In the genomic region with DNA sequence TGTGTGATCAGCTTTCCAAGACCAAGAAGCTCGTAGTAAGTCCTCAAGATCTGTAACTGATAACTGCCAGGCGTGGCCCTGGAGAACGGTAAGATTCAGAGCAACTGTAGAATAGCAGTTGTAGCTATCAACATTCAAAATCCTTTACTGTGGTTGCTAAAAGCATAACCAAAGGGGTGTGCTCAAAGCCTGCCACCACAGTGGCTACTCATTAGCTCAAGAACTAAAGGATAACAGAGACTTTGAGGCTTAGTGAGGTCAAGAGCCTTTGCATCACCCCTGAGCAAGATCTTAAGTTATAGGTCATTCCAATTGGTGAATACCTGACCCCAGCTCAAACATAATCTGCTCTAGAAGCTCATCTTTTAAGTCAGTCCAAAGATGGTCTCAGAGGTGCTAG, we compare ENCODE assay signal across 25 mouse cellular contexts.
"Had no signal": no experiment of that assay in that cellular context is flagged by ENCODE, and none has a peak within 500 bp of the region (broad histone marks: within the 10 kb centered on the region; RNA-seq: fewer than 3 reads in every experiment).

No protein-coding gene starts in this region.

- DNase-seq: gastrocnemius, adult 2 months; gastrocnemius, postnatal 10 days; gastrocnemius, postnatal 25 days; heart, adult 18-20 months; heart, postnatal 10 days; heart, postnatal 4 days; kidney, postnatal 25 days; kidney, postnatal 4 days; liver; liver, embryonic 13.5 days had no signal

- H3K36me3 ChIP-seq: heart, embryonic 12.5 days; hindbrain, embryonic 10.5 days; hindbrain, embryonic 12.5 days; hindbrain, embryonic 15.5 days; intestine, embryonic 15.5 days; limb, embryonic 10.5 days; limb, embryonic 12.5 days; liver, embryonic 13.5 days; liver, embryonic 15.5 days had no signal

- H3K27ac ChIP-seq: gastrocnemius, adult 2 months; heart, embryonic 10.5 days; hindbrain, embryonic 10.5 days; hindbrain, embryonic 12.5 days; hindbrain, embryonic 15.5 days; intestine, embryonic 15.5 days; kidney, postnatal 0 days; layer of hippocampus, adult 2 months; left cerebral cortex, adult 2 months; limb, embryonic 10.5 days; limb, embryonic 12.5 days; liver, embryonic 13.5 days; liver, embryonic 15.5 days had no signal

- H3K4me1 ChIP-seq: limb, embryonic 12.5 days; liver, embryonic 13.5 days had no signal

- H3K9ac ChIP-seq: heart, embryonic 12.5 days; hindbrain, embryonic 12.5 days; hindbrain, embryonic 15.5 days; intestine, embryonic 15.5 days; limb, embryonic 12.5 days; liver, embryonic 13.5 days; liver, embryonic 15.5 days had no signal

- H3K4me2 ChIP-seq: heart, embryonic 12.5 days; hindbrain, embryonic 12.5 days; hindbrain, embryonic 15.5 days; intestine, embryonic 15.5 days; limb, embryonic 12.5 days; liver, embryonic 11.5 days; liver, embryonic 13.5 days; liver, embryonic 15.5 days had no signal

- H3K4me3 ChIP-seq: gastrocnemius, adult 2 months; heart, embryonic 10.5 days; heart, embryonic 12.5 days; hindbrain, embryonic 10.5 days; hindbrain, embryonic 12.5 days; hindbrain, embryonic 15.5 days; intestine, embryonic 15.5 days; layer of hippocampus, adult 2 months; left cerebral cortex, adult 2 months; limb, embryonic 10.5 days; limb, embryonic 12.5 days; liver, embryonic 13.5 days; liver, embryonic 15.5 days had no signal

- ATAC-seq: inflammation-experienced regulatory T-cells, adult 6 months; intestine, embryonic 15.5 days; intestine, postnatal 0 days had no signal

- H3K9me3 ChIP-seq: heart, embryonic 10.5 days; hindbrain, embryonic 10.5 days; hindbrain, embryonic 15.5 days; intestine, embryonic 15.5 days; limb, embryonic 10.5 days; liver, embryonic 13.5 days; liver, embryonic 15.5 days had no signal

- H3K27me3 ChIP-seq: heart, embryonic 12.5 days; hindbrain, embryonic 12.5 days; hindbrain, embryonic 15.5 days; intestine, embryonic 15.5 days; limb, embryonic 12.5 days; liver, embryonic 13.5 days; liver, embryonic 15.5 days had no signal
